Mouse (Mus musculus): ENCODE measurements around the gene Twist2.
A peak's percentile ranks its signal among the peaks of the same experiment; 100 is the strongest.

The Twist2 gene

GRCm38 (mm10) chr1:91800967-91801843 is at the start of gene Twist2:
Gene Twist2, plus strand, starts transcription at chr1:91801461.
- DNase-seq: peak; percentile 72

- no peak for DNase-seq
Measured at GRCm38 (mm10) chr1:91752931-91753330, 48.3 kb upstream of the Twist2 start.

GRCm38 (mm10) chr1:91755102-91755501 is 46.2 kb upstream of the Twist2 start:
- peak; percentile 76 for DNase-seq

GRCm38 (mm10) chr1:91757292-91757691 is 44.0 kb upstream of the Twist2 start:
- DNase-seq: no peak

GRCm38 (mm10) chr1:91758143-91758542 is 43.1 kb upstream of the Twist2 start:
- no peak for DNase-seq

- DNase-seq: no peak
Measured at GRCm38 (mm10) chr1:91758600-91759515, 42.4 kb upstream of the Twist2 start.

- DNase-seq: peak; percentile 14
Measured at GRCm38 (mm10) chr1:91760140-91760986, 40.9 kb upstream of the Twist2 start.

- DNase-seq: peak; percentile 13
Measured at GRCm38 (mm10) chr1:91762528-91763091, 38.7 kb upstream of the Twist2 start.

- peak; percentile 59 for DNase-seq
Measured at GRCm38 (mm10) chr1:91770221-91770624, 31.0 kb upstream of the Twist2 start.

- DNase-seq: no peak
Measured at GRCm38 (mm10) chr1:91770676-91771075, 30.6 kb upstream of the Twist2 start.

- DNase-seq: no peak
Measured at GRCm38 (mm10) chr1:91776928-91777327, 24.3 kb upstream of the Twist2 start.

GRCm38 (mm10) chr1:91779819-91780218 is 21.4 kb upstream of the Twist2 start:
- DNase-seq: no peak

GRCm38 (mm10) chr1:91781182-91781581 is 20.1 kb upstream of the Twist2 start:
- no peak for DNase-seq

- no peak for DNase-seq
Measured at GRCm38 (mm10) chr1:91784162-91784561, 17.1 kb upstream of the Twist2 start.

GRCm38 (mm10) chr1:91799323-91799722 is 1.9 kb upstream of the Twist2 start:
- DNase-seq: peak; percentile 21

GRCm38 (mm10) chr1:91800348-91800747 is 913 bp upstream of the Twist2 start:
- no peak for DNase-seq

GRCm38 (mm10) chr1:91801844-91802366 is 644 bp downstream of the Twist2 start:
- no peak for DNase-seq

- no peak for DNase-seq
Measured at GRCm38 (mm10) chr1:91802406-91803121, 1.3 kb downstream of the Twist2 start.

- no peak for DNase-seq
Measured at GRCm38 (mm10) chr1:91803416-91803815, 2.2 kb downstream of the Twist2 start.

- no peak for DNase-seq
Measured at GRCm38 (mm10) chr1:91816067-91816466, 14.8 kb downstream of the Twist2 start.

GRCm38 (mm10) chr1:91816571-91816970 is 15.3 kb downstream of the Twist2 start:
- DNase-seq: peak; percentile 9

All from lung, postnatal 10 days (tissue).